Mouse (Mus musculus) right cerebral cortex, postnatal 14 days (tissue): ENCODE results near the gene Xrcc3.

Experiments
- DNase-seq: peaks from one replicate; pipeline ENCODE4 v3.0.0; 2022

The Xrcc3 gene

DNA sequence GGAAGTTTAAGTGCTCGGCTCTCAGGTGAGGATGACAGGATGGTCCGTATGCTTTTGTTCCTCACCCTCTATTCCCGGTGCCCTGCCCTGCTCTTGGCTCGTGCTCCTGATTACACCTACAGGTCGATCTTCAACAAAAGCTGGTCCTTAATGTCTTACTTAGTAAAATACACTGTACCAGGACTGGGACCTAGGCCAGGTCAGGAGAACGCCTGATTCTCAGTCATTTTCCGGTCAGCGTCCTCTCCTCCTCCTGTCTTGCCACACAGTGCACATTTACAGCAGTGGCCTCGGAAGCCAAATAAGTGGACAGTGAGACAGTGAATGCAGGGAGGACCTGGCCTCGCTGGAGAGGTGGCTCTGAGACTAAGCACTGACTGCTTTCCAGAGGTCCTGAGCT is 43.0 kb downstream of the Xrcc3 start:
- DNase-seq = no peak

DNA sequence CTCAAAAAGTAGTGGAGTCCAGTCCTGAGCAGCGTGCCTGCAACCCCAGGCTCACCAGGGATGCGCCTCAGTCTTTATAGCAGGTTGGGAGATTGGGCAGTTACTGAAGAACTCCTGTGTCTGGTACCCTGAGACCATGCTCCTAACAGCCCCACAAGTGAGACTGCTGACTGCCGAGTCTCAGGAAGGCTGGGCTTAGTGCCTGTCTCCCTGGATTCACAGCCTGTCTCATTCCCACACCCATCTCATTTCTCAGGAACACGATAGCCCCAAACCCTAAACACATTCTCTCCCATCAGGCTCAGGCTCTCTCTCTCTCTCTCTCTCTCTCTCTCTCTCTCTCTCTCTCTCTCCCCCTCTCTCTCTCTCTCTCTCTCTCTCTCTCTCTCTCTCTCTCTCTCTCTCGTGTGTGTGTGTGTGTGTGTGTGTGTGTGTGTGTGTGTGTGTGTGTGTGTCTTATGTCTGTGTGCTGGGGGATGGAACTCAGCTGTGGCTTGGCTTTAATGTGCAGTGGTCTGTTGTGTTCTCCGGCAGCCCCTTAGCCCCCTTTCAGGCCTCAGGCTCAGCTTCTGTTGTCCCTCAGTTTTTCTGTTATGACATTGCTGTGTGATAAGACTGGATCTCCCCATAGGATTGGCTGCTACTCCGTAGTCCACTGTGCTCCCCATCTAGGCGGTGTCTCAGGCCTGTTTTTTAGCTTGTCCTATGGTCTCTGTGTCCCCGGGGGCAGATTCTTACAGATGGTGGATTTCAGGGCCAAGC is 43.7 kb downstream of the Xrcc3 start:
- no peak for DNase-seq

DNA sequence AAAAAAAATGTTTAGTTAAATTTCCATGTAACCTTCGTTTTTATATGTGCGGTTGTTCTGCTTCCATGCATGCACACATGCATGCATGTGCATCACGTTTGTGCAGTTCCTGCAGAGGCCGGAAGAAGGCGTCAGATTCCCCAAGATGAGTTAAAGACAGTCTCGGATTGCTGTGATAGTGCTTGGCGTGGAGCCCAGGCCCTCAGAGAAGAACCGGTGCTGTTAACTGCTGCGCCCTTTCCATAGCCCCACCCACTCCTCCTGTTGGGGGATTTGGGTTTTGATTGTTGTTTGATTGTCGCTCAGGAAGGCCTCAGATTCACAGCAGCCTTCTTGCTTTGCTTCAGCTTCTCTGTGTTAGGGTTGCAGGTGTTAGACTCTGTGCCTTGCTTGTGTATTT is 44.4 kb downstream of the Xrcc3 start:
- peak; percentile 65 for DNase-seq

DNA sequence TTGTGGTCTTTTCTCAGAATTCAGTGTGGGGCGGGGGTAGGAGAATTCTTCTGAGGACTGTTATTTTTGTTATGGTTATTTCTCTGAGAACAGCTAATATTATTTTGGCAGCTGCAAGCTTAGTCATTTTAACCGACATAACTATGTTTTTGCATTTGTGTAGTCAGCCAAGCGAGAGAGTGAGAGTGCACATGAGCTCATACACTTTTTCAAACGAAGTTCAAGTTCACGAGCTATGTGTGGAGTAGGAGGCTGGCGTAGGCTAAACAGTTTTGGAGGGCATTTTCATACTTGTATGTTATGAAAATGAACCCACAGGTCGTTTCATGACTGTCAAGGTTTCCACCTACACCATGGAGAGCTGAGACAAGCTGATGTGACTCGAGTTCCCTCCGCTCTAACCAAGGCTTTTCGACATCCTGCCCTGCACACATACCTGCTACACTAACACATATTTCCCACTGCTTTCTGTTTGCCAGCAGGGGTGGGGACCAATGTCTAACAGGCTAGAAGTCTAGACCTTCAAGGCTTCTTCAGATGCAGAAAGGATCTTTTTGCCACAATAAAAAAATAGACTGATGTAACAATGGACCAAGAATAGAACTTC is 45.2 kb downstream of the Xrcc3 start:
- no peak for DNase-seq

DNA sequence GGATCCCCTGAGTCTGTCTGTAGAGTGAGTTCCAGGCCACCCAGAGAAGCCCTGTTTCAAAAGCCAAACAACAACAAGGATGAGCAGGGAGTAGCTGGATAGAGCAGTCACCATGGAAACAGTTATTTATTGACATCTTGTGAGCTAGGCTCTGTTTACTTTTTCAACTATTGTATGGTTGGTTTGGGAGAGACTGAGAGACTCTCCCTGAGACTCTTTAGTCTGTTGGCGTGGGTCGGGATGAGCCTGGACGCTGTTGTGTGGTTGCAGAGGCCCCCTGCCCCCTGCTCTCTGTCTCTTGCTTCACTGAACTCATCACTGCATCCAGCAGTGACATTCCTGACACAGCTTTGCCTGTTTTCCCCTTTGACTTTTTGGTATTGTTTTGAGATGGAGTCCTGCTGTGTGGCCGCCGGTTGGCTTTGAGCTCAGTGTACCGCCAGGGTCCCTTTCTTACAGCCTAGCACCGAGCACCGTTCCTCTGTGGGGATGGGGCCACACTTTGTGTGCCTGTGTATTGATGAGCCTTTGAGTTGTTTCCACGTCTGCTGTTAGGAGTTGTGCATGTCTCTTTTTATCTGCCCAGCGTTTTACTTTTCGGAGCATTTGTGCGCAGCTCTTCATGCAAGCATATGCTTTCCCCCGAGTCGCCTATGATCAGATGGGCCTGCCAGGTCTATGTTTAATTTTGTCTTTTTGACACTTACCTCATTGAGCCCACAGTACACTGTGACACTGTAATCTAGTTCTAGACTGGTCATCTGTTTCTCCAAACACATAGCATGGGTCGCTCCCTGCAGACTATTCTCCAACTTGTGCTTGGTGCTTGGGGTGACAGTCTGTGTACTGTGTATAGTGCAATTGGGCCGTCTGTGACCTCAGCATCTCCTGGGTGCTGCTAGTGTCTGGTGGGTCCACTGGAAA is 47.1 kb downstream of the Xrcc3 start:
- no peak for DNase-seq

DNA sequence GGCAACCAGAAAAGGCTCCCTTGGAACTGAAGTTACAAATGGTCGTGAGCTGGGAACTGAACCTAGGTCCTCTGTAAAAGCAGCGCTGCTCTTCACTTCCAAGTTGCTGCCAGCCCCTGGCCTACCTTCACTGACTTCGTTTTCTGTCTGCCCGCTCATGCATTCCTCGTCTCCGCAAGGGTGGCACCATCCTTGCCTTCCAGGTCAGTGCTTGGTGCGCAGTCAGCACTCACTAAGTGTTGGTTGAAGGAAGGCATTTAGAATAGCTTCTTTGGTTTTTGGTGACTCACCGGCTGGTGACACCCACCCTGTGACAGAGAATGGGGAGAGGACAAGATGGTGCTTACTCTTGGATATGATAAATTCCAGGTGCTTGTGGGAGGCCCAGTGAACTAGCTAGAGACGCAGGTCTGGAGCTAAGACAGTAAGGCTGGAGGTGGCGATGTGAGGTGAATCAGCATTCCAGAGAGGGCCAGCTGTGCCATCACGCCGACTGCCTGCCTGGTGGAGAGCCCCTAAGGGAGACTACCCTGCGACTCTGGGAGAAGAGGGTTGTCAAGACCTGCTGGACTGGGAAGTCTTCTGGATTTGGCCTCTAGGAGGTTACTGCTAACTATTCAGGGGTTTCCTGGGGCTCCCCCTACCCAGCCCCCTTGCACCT is 50.9 kb downstream of the Xrcc3 start:
- no peak for DNase-seq

DNA sequence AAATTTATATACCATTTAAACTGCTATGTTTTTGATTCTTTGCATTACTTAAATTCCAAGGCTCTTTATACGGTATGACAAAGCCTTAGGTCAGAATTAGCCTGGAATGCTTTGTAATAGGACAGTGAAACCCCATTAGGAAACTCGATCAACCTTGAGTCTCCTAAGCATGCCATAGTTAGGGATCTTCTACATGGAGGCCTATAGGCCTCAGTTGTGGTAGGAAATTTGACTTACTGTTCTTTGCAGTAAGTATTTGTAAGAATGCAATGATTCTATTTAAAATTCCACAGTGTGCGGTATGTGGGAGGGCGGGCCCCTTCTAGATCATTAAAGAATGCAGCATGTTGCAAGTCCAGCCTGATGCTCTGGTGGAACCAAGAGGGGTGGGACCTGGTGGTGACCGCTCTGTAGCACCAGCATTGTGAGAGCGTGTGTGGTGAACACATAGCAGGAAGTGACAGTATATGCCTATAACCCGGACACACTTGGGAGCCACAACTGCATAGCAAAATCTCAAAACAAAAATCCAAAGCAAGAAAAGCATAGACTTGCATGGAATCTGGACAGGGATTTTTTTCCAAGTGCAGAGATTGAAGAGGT is 53.3 kb downstream of the Xrcc3 start:
- DNase-seq = no peak

DNA sequence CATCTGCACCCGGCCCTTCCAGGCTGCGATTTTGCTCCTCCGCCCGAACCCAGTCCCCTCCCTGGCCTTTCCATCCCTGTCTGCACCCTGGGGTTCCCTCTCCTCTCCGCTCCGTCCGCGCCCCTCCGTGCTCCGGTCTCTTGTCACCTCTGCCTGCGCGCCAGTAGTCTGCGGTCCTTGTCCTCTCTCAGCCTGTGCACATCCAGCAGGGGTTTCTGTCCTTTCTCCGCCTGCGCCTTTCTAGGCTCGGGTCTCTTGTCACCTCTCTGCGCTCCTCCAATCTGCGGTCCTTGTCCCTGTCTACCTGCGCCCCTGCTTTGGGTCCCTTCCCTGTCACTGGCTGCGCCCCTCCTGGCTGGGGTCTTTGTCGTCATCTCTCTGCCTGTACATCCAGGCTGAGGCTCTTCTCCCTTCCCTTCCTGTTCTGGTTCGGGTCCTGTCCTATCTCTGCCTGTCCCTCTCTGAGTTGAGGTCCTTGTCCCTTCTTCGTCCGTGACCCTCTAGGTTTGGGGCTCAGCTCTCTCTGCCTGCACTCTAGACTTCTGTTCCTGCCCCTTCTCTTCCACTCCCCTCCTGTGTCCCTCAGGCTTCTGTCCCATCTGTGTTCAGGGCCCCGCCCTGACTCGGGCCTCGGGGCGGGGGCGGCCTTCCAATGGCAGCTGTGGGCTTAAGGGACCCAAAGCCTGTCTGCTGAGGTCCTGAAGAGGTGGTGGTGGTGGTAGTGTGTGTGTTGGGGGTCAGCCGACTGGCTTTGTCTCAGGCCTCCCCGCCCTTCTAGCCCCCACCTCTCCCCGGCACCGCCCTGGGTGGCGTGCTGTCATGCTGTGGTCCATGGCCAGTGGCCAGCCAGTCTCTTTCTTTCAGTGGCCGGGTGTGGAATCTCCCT is 54.3 kb downstream of the Xrcc3 start:
- DNase-seq = peak; percentile 38

DNA sequence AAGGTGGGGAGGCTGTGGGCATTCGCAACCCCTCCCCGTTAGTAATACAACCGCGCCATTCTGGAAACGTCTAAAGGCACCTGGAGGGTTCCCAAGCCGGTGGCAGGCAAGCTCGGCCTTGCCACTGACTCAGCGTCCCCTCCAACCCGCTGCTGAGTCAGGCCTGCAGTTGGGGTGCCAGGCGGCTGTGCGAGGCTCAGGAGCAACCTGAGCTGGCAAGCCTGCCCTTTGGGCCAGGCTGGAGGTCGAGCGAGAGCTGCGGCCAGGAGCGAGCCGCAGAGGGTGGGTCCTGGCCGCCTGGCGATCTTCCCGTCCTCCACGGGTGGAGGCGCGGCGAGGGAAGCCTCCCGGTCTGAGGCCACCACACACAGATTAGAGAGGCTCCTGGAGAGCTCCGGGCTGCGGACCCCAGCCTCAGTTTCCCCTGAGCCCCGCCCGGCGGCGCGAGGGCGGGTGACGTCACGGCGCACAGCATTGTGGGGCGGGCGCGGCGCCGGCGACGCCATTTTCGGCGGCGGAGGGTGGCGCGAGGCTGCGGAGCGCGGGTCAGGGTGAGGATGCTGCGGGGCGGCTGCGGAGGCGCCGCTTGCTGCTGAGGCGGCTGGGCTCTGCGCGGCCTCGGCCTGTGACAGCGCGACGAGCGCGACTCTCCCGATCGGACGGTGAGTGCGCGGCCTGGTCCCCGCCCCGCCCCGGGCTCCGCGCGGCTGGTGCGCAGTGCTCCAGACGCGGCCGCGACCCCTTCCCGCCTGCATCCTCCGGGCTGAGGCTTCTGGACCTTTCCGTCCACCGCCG is 55.1 kb downstream of the Xrcc3 start, which contains the start of gene Klc1:
Gene Klc1 (plus strand): TSS at position 469 of the 795 bp plus-strand sequence.
- peak; percentile 84 for DNase-seq

DNA sequence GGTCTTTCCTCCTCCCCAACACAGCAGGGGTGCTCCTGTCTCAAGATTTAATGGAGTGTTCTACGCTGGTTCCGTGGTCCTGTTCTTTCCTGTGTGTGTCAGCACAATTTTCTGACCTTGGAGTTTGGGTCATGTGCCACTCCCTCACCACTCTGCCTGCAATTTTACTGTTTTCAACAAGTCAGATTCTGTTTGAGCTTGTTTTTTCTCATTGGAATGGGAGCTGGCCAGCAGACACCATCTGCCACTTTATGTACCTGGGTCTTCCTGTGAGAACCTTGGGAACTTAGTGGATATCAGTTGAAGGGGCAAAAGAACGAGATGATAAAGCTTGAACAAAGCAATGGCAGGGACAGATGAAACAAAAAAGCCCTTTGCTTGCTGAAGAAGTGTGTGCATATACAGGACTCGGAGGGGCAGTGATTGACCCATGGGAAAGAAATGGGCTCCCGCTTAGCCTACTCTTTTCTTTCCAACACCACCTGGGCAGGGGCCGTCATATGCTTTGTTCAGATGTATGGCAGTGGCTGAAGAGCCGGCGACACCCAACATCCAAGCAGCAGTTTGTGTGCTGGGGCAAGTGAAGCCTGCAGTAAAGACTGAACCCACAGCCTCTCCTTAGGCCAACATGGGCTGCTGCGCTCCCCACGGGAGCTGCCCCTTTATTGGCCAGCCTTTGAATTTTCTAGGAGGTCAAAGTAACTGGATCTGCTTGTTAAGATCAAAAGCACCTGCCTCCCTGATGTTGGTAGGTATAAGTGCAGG is 55.9 kb downstream of the Xrcc3 start:
- no peak for DNase-seq

DNA sequence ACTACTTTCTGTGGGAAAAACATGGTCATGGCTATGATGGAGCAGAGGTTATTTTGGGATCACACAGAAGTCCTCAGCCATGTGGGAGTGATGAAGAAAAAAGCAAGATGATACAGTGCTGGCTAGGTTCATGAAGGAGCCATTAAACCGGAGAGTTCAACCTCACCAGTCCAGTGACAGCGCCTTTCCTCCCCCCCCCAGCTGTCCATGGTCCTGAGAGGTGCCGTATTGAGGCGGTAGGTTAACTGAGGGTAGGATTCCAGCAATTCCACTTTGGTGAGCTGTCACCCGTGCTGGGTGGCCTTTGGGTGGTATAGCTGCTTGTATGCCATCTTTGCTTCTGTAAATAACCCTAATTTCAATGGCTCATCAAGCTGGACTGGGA is 57.0 kb downstream of the Xrcc3 start:
- no peak for DNase-seq

DNA sequence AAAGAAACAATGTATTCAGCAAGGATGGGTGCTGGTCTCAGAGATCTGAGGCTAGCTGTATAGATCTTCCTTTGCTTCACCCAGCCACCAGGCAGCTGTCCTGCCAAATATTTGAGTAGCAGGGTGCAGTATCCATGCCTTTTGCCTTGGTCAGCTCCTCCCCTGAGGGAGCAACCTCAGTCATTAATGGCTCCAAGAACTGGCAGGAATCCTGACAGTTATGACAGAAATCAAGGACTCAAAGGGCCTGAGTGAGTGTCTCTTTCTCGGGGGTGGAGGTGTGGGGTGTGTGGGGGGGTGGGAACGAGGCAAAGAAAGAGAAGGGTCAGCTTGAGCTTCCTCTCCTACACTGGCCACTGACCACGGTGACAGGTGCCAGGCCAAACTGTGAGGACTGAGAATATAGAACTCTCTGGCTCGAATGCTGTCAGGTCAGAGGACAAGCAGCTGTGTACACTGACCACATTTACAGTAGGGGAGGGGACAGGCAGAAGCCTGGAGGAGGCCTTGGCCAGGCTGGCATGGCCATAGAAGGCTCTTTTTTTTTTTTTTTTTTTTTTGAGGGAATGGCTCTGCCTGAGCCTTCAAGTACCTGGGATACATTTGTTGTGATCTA is 57.5 kb downstream of the Xrcc3 start:
- no peak for DNase-seq

DNA sequence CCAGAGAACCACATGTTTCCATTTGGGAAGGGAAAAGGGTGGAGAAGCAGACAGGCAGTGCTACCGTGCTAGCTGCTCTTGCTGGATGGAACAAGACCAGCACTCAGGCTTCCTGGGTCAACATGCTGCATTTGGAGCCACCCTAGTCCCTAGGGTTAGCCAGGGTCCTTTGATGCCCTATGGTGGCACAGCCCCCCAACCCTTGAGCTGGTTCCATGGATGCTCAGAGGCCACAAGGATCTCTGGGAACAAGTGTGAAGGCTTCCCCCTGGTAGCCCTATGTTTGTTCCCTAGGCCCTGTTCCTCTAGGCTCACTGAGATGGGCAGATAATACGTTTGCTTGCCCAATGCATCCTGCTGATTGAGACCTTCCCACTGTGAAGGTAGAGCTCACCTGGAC is 58.4 kb downstream of the Xrcc3 start:
- no peak for DNase-seq

DNA sequence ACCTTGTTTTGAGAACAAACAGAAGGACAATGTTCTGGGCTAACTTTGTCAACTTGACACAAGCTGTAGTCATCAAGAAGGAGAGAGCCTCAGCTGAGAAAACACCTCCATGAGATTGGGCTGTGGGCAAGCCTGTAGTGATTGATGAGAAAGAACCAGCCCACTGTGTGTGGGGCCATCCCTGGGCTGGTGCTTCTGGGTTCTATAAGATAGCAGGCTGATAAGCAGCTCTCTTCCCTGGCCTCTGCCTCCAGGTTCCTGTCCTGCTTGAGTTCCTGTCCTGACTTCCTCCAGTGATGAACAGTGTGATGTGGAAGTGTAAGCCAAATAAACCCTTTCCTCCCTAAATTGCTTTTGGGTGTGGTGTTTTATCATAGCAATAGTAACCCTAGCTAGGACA is 59.0 kb downstream of the Xrcc3 start:
- no peak for DNase-seq

DNA sequence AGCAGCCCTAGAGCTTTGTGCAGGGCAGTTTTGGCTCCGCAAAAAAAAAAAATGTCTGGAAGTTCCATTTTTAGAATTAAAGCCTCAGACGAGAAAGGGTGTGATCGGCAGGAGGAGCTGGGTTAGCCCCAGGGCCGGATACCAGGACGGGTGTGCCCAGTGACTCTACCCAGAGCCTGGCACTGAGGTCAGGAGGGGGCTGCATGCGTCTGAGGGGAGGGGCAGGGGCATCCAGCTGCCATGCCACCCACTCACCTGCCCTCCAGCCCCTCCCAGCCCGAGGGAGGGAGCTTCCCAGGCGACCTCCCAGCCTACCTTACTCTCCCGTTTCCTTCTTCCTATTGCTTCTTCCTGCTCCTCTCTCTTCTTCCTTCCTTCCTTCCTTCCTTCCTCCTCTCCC is 60.3 kb downstream of the Xrcc3 start:
- no peak for DNase-seq
